Mouse (Mus musculus): ENCODE data around the gene Fat4. TPM values are rescaled to one million over a fixed set of nuclear protein-coding genes. Genes with fewer than 3 reads are reported as not detected.

Fat4 gene
- polyA plus RNA-seq, 1 experiment: not detected

DNA sequence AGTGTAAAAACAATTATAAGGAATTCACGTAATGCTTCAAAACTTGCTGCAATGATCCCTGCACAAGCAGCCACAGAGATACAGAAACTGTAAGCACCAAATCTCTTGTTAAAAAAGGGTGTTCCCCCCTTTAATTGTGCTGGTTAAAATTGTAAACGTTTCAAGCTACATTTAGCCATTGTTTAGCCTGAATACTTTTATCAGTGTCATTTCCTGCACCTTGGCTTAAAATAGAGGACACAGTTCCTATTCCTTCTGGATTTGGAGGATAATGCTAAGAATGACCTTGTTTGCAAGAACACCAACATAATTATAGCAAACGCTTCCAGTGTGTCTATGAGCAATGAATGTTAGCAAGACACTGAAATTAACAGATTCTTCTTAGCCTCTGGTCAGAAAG, 65.9 kb downstream of the Fat4 start:
- no peaks in the 10 kb centered on the region for H3K27me3 ChIP-seq (replicated peaks)
- peaks cover 9% of the 10 kb centered on the region for H3K9me3 ChIP-seq
- no peak for TF ChIP-seq GATA1 (IDR thresholded peaks at IDR 0.05; ENCODE audit: borderline replicate concordance, low read length)
- TF ChIP-seq FLI1 (IDR thresholded peaks at IDR 0.05; ENCODE audit: low read length): no peak
- no peaks in the 10 kb centered on the region for H3K4me1 ChIP-seq
- H3K4me3 ChIP-seq (replicated peaks): no peak overlapping the region
- H3K36me3 ChIP-seq (replicated peaks; ENCODE audit: low read length): no peaks in the 10 kb centered on the region

- no peaks in the 10 kb centered on the region for H3K27me3 ChIP-seq (replicated peaks)
- no peak for TF ChIP-seq GATA1 (IDR thresholded peaks at IDR 0.05; ENCODE audit: borderline replicate concordance, low read length)
- no peak for TF ChIP-seq FLI1 (IDR thresholded peaks at IDR 0.05; ENCODE audit: low read length)
- H3K4me1 ChIP-seq: no peaks in the 10 kb centered on the region
- no peak overlapping the region for H3K4me3 ChIP-seq (replicated peaks)
- no peaks in the 10 kb centered on the region for H3K36me3 ChIP-seq (replicated peaks; ENCODE audit: low read length)
- peaks cover 13% of the 10 kb centered on the region for H3K9me3 ChIP-seq
Measured at GRCm38 (mm10) chr3:38954196-38954595, 67.5 kb downstream of the Fat4 start.

DNA sequence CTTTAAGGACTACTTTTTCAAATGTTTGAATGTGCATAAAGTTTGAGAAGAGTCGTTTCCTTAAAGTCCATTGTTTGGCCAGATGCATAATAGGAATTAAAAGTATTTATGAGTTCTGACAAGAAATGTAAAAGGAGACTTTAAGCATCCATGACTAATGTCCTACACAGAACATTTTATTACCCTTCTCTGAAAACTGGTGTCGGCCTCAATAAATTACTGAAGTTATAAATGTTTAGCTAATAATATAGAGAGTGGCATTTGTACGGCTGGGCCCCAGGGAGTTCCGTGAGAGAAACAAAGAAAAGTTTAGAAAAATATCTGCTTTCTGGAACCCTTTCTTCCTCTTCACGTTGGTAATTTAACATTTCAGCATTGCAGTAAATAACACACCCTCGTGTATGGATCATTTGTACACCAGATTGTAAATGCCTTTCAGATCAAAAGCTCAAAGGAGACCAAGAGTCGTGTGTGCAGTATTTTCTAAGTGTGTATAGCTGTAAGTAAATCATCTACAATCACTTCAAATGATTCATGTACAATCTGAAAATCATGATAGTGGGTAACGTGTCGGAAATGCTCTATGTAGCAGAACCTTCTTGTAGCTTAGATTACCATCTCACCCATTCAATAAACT, 69.4 kb downstream of the Fat4 start:
- Histone ChIP-seq H3K4me1 (no peaks in the 10 kb centered on the region), H3K27me3 (replicated peaks) (no peaks in the 10 kb centered on the region), H3K36me3 (replicated peaks; ENCODE audit: low read length) (no peaks in the 10 kb centered on the region), H3K9me3 (peaks cover 13% of the 10 kb centered on the region), H3K4me3 (replicated peaks) (no peak overlapping the region)
- TF ChIP-seq GATA1 (IDR thresholded peaks at IDR 0.05; ENCODE audit: borderline replicate concordance, low read length): no peak
- TF ChIP-seq FLI1 (IDR thresholded peaks at IDR 0.05; ENCODE audit: low read length): no peak

DNA sequence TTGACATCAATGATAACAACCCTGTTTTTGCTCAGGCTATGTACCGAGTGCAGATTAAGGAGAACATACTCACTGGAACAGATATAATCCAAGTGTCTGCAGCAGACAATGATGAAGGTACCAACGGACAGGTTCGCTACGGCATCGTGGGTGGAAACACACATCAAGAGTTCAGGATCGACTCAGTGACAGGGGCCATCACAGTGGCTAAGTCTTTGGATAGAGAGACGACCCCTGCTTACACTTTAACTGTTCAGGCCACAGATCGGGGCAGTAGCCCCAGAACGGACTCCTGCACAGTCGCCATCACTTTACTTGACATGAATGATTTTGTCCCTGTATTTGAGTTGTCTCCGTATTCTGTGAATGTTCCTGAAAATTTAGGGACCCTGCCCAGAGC, 70.4 kb downstream of the Fat4 start:
- no peak for TF ChIP-seq FLI1 (IDR thresholded peaks at IDR 0.05; ENCODE audit: low read length)
- no peak for TF ChIP-seq GATA1 (IDR thresholded peaks at IDR 0.05; ENCODE audit: borderline replicate concordance, low read length)
- H3K4me3 ChIP-seq (replicated peaks): no peak overlapping the region
- H3K36me3 ChIP-seq (replicated peaks; ENCODE audit: low read length): no peaks in the 10 kb centered on the region
- H3K27me3 ChIP-seq (replicated peaks): no peaks in the 10 kb centered on the region
- peaks cover 13% of the 10 kb centered on the region for H3K9me3 ChIP-seq
- H3K4me1 ChIP-seq: no peaks in the 10 kb centered on the region

DNA sequence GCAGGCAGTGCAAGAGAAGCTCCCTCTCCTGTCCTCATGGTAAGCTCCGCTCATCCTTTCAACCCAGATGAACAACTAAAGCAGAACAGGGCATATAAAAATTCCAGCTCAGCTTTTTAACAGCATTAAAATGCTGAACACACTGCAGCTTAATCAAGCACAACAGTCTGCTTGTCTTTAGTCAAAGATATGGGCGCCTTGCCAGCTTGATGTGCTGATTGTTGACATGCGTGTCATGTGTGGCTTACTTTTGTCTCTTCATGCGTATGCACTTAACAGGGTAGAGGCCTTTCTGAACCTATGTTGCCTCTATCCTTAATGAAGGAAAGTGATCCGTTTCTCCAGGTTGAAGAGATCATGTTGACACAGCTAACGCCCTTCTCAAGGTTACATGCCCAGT, 75.6 kb downstream of the Fat4 start:
- TF ChIP-seq GATA1 (IDR thresholded peaks at IDR 0.05; ENCODE audit: borderline replicate concordance, low read length) (no peak), FLI1 (IDR thresholded peaks at IDR 0.05; ENCODE audit: low read length) (no peak)
- H3K9me3 ChIP-seq: peaks cover 5% of the 10 kb centered on the region
- no peaks in the 10 kb centered on the region for H3K36me3 ChIP-seq (replicated peaks; ENCODE audit: low read length)
- H3K4me3 ChIP-seq (replicated peaks): no peak overlapping the region
- no peaks in the 10 kb centered on the region for H3K27me3 ChIP-seq (replicated peaks)
- no peaks in the 10 kb centered on the region for H3K4me1 ChIP-seq

DNA sequence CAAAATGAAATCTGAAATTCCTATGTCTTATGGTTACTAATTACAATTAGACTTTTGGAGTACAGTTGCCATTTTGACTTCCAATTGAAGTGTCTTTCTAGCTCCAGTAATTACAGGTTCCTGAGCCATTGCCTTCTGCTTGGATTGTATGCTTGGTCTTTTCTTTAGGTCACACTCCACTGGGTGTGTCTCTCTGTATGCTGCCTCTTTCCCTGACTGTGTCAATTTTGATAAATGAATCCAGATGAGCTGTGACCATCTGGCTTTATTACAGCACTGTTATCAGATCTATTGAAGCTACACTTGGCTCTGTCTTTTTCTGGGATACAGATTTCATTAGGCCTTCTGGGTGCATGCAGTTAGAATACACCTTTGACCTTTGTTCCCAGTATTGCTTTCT, 80.7 kb downstream of the Fat4 start:
- no peak for TF ChIP-seq GATA1 (IDR thresholded peaks at IDR 0.05; ENCODE audit: borderline replicate concordance, low read length)
- no peak for TF ChIP-seq FLI1 (IDR thresholded peaks at IDR 0.05; ENCODE audit: low read length)
- Histone ChIP-seq H3K4me3 (replicated peaks) (no peak overlapping the region), H3K4me1 (no peaks in the 10 kb centered on the region), H3K27me3 (replicated peaks) (no peaks in the 10 kb centered on the region), H3K9me3 (no peaks in the 10 kb centered on the region), H3K36me3 (replicated peaks; ENCODE audit: low read length) (no peaks in the 10 kb centered on the region)

DNA sequence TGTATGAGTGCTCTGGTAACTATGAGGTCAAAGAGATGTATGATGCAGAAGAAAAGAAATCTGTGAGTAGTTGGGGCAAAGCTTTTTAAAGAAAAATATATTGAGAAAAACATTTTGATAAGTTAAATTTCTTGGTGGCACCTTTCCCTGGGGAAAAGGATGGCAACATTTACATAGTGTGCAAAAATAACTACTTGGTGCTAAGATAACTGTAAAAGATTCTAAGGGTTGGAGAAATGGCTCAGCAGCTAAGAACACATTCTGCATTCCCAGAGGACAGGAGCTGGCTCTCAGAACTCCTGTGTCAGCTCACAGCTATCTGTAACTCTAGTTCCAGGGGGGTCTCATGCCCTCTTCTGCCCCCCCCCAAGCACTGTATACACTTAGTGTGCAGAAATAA, 99.6 kb downstream of the Fat4 start:
- Histone ChIP-seq H3K27me3 (replicated peaks) (no peaks in the 10 kb centered on the region), H3K4me1 (no peaks in the 10 kb centered on the region), H3K4me3 (replicated peaks) (no peak overlapping the region), H3K9me3 (peaks cover 30% of the 10 kb centered on the region), H3K36me3 (replicated peaks; ENCODE audit: low read length) (no peaks in the 10 kb centered on the region)
- TF ChIP-seq GATA1 (IDR thresholded peaks at IDR 0.05; ENCODE audit: borderline replicate concordance, low read length) (no peak), FLI1 (IDR thresholded peaks at IDR 0.05; ENCODE audit: low read length) (no peak)

DNA sequence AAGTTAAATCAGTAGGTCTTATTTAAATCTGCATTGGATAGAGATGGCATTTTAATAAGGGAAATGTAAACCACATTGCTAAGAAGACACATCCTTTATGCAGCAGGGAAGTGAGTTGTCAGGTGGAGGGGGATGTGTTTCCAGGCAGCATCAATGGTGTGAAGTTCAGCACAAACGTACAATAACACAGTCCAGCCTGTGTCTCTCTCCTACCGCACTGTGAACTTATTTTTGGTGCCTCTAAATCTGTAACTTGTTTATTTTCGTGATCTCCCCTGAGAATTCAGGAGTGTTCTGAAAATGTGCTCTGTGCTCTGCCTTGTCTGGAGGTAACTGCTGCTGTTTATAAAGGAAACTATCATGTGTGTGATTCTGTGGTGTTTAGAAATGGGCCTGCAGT, 102.4 kb downstream of the Fat4 start:
- H3K27me3 ChIP-seq (replicated peaks): no peaks in the 10 kb centered on the region
- TF ChIP-seq GATA1 (IDR thresholded peaks at IDR 0.05; ENCODE audit: borderline replicate concordance, low read length): no peak
- H3K36me3 ChIP-seq (replicated peaks; ENCODE audit: low read length): no peaks in the 10 kb centered on the region
- H3K4me3 ChIP-seq (replicated peaks): no peak overlapping the region
- H3K9me3 ChIP-seq: peaks cover 9% of the 10 kb centered on the region; the same call in 1 of the 2 replicates
- no peaks in the 10 kb centered on the region for H3K4me1 ChIP-seq

GRCm38 (mm10) chr3:39000011-39000410, 113.3 kb downstream of the Fat4 start:
- Histone ChIP-seq H3K4me3 (replicated peaks) (no peak overlapping the region), H3K9me3 (peaks cover 19% of the 10 kb centered on the region; the same call in 1 of the 2 replicates), H3K4me1 (no peaks in the 10 kb centered on the region), H3K36me3 (replicated peaks; ENCODE audit: low read length) (no peaks in the 10 kb centered on the region), H3K27me3 (replicated peaks) (no peaks in the 10 kb centered on the region)
- TF ChIP-seq FLI1 (IDR thresholded peaks at IDR 0.05; ENCODE audit: low read length): no peak
- TF ChIP-seq GATA1 (IDR thresholded peaks at IDR 0.05; ENCODE audit: borderline replicate concordance, low read length): no peak

DNA sequence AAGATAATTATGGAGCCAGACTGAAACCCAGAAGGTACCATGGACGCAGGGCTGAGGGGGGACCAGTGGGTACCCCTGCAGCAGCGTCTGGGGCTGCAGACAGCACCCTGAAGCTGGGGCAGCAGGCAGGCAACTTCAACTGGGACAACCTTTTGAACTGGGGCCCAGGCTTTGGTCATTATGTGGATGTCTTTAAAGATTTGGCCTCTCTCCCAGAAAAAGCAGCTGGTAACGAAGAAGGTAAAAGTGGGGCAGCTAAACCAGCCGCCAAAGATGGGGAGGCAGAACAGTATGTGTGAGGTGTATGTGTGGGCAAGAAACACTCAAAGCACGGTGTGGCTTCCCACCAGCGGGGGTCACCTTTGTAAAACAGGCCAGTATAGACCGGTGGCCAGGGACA, 123.8 kb downstream of the Fat4 start:
- no peaks in the 10 kb centered on the region for H3K27me3 ChIP-seq (replicated peaks)
- TF ChIP-seq FLI1 (IDR thresholded peaks at IDR 0.05; ENCODE audit: low read length) (no peak), GATA1 (IDR thresholded peaks at IDR 0.05; ENCODE audit: borderline replicate concordance, low read length) (no peak)
- H3K4me1 ChIP-seq: no peaks in the 10 kb centered on the region
- H3K9me3 ChIP-seq: peaks cover 48% of the 10 kb centered on the region
- no peaks in the 10 kb centered on the region for H3K36me3 ChIP-seq (replicated peaks; ENCODE audit: low read length)
- H3K4me3 ChIP-seq (replicated peaks): no peak overlapping the region

- no peak for TF ChIP-seq FLI1 (IDR thresholded peaks at IDR 0.05; ENCODE audit: low read length)
- no peak for TF ChIP-seq GATA1 (IDR thresholded peaks at IDR 0.05; ENCODE audit: borderline replicate concordance, low read length)
- Histone ChIP-seq H3K36me3 (replicated peaks; ENCODE audit: low read length) (no peaks in the 10 kb centered on the region), H3K4me3 (replicated peaks) (no peak overlapping the region), H3K9me3 (peaks cover 11% of the 10 kb centered on the region), H3K4me1 (no peaks in the 10 kb centered on the region), H3K27me3 (replicated peaks) (no peaks in the 10 kb centered on the region)
Measured at GRCm38 (mm10) chr3:39017633-39018032, 130.9 kb downstream of the Fat4 start.
